Mouse (Mus musculus) cerebellum, postnatal 14 days (tissue): ENCODE data around the gene Olfr56.
"Not testable (repeated sequence)": the region's sequence is repeated elsewhere in the genome, so short reads cannot be mapped to it uniquely, and the experiment has no call there.

Experiments
- DNase-seq, 2 experiments: peaks; one replicate each; pipeline ENCODE4 v3.0.0; 2021; ENCODE audit warnings: mixed read lengths in 2 of 2

Olfr56 gene

DNA sequence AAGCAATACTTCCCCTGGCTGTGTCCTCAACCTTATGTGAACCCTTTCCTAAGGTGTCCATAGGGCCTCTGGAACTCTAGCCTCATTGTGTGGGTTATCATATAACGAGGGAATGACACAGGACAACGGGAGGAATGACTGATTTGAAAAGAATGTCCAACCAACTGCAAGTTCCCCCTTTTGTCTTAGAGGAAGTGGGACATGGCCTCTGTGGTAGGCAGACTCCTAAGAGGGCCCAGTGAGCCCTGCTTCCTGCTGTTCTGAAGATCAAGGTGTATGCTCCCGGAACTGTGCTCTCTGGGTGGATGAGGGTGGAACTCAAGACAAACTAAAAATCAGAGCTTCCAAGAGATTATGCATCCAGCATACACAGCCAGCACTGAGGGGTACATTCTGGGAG, 81.4 kb downstream of the Olfr56 start:
- DNase-seq: not testable (repeated sequence)

DNA sequence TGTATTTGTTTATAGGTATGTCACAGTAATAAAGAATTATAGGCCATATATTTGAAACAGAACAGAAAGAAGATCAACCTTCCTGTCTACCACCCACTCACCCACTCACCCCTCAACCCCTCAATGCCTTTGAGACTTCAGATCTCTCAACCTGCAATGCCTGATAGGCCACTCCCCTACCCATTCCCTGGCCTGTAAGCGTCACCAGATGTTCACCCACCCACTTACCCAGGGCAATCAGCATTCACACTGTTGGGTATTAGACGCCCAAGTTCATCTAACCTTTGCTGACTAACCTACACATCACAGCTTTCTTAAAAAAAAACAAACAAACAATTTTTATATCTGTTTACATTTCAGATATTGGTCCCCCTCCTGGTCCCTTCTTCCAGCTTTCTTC, 83.2 kb downstream of the Olfr56 start:
- DNase-seq: not testable (repeated sequence)

DNA sequence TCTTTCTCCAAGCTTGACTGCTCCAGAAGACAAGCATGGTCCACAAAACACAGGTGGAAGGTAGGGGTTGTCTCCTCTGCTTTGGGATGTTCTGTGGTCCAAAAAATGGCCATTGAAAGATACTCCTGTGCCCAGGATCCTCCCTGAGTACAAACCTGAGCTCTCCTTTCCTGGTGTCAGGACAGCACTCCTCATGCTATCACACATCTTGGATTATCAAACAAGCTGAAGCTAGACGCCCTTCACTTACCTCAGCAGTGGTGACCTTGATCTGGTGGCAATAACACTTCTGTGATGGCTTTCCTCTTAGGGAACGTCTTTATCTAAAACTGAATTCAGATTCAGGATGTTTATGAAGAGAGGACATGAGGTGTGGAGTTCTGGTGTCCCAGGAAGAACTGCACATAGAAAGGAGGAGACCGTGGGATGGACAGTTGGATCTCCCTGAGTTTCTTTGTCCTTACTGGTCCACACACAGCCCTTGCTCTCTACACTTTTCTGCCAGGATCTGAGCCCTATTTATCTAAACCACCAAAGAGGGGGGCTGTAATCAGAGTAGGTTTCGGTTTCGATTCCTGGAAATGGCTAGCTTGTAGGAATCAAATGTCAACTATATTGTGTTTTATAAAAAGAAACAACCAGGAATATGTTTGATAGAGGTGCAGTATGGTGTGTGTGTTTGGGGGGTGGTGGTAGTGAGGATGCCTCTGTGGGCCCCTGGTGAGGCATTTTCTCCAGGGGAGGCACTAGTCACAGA, 85.2 kb downstream of the Olfr56 start, which contains the start of gene Tgtp2:
Tgtp2 (minus strand) TSS at position 494 of the 757 bp plus-strand sequence.
- DNase-seq: not testable (repeated sequence)

DNA sequence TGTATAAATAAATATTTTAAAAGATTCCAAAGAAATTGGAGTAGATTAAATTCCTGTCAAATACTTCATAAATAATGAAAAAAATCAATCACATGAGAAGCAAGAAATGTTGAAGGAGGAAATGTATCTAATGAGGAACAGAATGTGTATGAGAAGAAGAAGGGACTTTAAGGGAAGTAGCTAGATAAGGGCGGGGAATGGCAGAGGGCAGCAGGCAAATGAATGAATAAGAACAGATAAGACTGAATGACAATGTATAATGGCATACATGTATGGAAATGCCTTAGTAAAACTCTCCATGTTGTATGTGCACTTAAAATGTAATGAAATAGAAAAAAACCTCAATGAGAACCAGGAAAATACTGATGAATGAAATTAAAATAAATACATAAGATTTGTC, 89.7 kb downstream of the Olfr56 start:
- DNase-seq: no peak

DNA sequence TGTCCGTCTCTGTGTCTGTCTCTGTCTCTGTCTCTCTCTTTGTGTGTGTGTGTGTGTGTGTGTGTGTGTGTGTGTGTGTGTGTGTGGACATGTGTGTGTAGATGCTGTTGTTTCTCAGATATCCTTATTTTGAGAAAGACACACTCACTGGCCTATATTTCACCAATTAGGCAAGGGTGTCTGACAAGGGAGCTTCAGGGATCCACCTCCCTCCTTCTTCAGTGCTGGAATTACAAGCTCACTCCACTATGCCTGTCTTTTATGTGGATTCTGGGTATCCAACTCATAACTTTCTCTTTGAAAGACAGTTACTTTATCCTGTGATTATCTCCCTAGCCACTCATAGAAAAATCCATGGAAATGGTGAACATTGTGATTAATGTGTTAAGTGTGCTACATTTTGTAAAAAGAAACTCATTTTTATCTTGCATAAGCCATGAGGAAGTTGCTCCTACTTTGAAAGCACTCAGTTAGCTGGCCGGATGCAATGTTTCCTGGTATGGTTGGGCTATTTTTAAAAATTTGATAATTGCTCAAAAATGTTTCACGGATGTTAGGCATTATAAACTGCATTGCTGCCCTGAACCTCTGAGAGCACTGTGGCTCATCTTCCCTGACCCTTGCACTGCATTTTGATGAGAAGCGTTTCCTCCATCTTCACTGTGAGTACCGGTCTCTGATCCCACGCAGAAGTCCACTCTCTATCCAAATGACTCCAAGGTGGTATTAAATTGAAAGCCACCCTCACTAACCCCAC, 97.5 kb downstream of the Olfr56 start, which contains the start of gene Ifi47:
Ifi47 (plus strand) TSS at position 587 of the 757 bp plus-strand sequence.
- DNase-seq: not testable (repeated sequence)

DNA sequence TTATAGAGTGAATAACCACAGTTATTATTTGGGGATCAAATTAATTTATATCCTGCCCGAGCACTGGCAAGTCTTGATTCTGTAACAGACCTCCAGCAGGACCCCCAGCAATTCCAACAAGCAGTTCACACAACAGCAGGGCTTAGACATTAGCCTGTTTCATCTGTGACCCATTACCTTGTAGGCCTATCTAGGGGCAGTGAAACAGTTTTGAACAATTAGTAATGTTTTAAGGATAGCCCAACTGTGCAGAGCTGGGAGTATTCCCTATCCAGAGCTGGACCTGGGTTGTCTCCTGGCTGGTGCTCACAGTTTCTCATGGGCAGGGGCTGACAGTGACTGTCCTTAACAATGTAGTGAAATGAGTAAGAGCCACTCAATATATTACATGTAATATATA, 98.3 kb downstream of the Olfr56 start:
- no peak for DNase-seq

DNA sequence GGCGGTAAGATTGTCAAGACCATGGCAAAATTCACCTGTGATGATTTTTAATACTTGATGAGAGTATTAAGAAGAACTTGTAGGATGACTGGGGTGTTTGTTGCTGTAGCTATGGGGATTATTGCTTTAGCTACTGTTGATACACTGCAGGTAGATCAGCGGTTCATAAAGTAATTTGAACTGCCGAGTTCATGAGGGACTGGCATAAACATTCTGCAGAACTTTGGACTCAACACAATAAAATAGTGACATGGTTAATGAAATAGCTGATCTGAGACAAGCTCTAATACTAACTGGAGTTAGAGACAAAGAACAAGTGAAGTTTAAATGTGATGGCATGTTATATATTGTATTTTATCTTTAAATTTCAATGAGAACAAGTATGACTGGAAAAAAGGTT, 100.0 kb downstream of the Olfr56 start:
- DNase-seq: no peak

DNA sequence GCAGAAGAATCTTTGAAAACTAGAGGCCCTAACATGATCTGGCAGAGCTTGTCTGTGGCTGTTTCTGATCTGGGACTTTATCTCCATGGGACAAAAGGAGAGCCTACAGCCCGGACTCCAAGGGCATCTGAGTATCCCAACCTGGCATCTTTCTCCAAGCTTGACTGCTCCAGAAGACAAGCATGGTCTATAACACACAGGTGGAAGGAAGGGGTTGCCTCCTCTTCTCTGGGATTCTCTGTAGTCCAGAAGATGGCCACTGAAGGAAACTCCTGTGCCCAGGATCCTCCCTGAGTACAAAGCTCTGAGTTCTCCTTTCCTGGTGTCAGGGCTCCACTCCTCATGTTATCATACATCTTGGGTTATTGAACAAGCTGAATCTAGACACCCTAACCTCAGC, 101.9 kb downstream of the Olfr56 start:
- DNase-seq: no peak

DNA sequence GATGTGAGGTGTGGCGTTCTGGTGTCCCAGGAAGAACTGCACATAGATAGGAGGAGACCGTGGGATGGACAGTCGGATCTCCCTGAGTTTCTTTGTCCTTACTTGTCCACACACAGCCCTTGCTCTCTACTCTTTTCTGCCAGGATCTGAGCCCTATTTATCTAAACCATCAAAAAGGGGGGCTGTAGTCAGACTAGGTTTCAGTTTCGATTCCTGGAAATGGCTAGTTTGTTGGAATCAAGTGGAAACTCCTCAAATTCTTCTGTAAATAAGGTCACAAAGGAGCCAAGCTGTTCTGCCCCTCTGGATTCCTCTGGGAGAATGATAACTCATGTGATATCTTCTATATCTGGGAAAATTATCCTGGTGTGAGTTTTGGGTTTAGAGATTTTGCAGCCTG, 102.7 kb downstream of the Olfr56 start:
- DNase-seq: no peak

DNA sequence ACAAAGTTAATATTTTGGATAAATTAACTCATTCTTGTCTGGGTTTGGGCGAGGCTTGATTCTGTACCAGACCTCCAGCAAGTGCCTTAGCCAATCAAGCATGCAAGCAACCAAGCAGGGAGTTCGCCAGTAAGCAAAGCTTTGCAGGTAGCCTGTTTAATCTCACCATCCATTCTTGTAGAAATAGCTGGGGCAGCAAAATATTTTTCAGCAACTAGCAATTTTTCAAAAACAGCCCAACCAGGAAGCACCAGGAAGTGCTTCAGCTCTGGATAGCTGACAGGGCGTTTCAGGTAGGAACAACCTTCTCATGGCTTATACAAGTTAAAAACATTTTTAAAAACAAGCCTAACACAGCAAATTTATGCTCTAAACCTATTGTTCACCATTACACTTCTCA, 103.2 kb downstream of the Olfr56 start:
- no peak for DNase-seq

DNA sequence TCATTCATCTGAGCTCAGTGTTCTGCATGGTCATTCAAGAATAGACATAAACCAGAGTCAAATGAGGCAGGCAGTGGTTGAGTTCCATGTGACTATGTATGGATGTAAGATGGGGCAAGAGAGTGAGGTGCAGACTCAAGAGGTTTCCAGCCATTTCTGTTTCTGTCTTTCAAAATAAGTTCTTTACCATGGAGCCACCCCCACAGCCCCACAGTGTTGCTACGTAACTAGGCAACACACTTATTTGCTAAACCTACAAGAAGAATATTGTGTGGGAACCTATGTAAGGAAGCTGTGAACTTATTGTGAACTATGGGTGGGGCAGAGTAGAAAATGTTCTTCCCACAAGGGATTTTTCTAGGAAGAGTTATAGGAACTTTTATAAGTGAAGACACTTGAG, 104.5 kb downstream of the Olfr56 start:
- DNase-seq: no peak

DNA sequence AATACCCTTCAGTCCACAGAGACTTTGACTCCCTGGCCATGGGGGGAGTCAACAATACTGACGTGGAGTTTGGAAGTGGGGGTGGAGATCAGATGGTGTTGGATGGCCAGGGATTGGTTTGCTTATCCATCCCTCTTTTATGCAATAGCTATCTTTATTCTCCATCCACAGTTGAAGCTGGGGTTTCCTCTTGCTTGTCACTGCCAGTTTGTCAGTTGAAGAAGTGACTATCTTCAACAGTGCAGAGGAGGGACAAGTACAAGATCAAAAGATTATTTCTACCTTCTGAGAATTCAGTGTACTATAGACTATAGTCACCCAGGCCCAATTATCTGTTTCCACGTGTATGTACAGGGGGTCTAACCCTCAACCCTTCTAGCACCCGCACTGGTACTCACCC, 105.1 kb downstream of the Olfr56 start:
- no peak for DNase-seq

DNA sequence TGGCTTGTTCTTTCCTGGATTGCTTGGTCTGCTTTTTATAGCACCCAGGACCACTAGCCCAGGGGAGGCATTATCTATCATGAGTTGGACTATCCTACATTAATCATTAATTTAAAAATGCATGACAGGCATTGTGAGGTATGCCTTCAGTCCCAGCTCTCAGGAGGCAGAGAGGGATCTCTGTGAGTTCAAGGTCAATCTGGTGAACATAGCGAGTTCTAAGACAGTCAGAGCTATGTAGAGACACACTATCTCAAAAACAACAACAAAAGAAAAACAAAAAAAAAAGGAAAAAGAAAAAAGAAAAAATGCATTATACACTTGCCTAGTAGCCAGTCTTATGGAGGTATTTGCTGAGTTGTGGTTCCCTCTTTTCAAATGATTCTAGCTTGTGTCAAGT, 105.7 kb downstream of the Olfr56 start:
- DNase-seq: no peak

DNA sequence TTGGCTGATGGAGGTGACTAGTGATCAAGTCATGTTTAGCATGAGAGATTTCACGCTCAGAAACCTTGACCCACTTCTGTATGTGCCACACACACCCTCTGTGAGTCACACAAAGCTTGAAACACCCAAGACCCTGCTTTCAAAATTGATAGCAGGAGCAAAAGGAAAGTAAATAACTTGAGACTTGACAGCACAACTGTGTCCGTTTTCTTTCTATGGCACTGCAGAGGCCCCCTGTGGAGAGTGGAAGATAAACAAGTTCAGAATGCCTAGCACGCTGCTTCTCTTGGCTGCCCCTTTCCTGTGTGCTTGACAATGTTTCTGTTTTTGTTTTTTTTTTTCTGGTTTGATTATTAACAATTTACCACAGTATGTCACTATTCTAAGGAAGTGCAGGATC, 106.2 kb downstream of the Olfr56 start:
- peak; percentile 6 to 7 for DNase-seq

DNA sequence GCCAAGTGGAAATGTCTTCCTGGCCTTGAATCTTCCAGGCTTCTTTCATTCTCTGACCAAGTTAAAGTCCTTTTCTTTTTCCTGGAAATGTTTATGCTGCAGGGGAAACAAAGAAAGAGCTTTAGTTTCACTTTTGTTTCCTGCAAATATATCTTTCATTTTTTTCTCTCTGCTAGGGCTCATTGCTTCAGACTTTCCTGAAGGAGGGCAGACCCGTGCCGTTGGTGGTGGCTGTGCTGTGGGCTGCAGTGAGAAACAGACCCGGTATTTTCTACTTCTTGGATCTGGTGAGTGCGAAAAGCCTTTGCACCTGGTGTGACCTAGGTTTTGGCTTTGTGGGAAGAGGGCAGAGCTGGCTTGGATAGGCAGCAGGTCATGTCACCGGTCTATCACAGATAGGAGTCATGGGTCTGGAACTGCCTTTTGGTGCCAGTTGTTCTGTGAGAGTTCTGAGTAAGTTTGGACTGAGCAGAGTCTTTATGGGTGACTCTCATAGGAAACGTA, 108.2 kb downstream of the Olfr56 start:
- no peak for DNase-seq

DNA sequence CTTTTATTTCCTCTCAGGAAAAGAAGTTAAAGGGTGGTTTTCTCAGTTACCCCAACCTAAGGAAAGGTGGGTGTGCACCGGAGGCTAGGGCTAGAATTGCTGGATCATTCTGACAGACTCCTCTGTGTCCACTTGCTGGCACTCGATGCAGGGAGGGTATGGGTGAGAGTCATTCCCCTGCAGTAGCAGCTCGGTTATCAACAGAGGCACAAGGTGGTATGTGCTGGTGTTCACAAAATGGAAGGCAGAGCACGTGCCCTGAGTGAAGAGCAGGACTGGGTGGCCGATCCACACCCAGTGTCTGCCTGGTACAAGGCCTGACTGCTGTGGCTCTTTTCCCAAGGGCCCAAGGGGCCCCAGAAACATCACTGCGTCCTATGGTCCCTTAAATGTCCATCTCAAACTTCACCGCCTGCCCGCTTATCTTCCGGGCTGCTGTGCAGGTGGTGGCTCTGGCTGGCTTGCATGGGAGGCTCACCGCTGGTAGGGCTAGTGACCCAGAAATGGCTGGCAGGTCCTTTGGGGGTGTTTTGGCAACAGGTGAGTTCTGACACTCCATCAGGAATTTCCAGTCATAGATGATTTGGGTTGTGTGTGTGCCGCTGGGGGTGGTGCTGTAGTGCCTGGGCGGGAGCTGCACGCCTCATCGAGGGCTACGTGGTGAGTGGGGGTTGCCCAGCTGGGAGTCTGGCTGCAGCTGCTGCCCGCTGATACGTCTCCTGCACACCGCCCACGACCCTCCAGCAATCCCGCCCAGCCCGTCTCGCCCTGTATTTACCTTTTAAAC, 109.3 kb downstream of the Olfr56 start:
- DNase-seq: no peak

DNA sequence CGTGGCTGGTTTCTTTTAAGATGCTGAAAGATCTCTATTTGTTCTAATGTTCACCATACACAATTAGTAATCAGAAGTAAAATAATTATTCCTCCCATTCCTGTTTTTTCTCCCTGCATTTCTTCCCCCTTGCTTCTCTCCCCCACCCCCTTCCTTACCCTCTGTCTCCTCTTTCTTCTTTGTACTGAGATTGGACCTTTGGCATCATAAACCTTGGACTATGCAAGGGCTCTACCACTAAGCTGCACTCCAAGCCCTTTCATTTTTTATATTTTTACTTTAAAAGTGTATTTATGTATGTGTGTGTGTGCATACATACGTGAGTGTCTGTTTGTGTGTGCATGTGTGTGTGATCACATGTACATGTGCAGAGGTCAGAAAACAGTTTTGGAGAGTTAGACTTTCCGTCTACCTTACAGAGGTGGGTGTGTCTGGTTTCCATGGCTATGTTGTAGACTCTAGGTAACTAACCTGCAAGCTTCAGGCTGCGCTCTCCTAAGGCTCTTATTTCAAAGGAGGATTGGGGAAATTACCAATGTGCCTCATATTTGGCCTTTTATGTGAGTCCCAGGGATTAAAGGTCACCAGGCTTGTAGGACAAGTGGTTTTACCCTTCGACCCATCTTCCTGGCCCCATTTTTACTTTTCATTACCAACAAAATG, 110.4 kb downstream of the Olfr56 start:
- DNase-seq: no peak

DNA sequence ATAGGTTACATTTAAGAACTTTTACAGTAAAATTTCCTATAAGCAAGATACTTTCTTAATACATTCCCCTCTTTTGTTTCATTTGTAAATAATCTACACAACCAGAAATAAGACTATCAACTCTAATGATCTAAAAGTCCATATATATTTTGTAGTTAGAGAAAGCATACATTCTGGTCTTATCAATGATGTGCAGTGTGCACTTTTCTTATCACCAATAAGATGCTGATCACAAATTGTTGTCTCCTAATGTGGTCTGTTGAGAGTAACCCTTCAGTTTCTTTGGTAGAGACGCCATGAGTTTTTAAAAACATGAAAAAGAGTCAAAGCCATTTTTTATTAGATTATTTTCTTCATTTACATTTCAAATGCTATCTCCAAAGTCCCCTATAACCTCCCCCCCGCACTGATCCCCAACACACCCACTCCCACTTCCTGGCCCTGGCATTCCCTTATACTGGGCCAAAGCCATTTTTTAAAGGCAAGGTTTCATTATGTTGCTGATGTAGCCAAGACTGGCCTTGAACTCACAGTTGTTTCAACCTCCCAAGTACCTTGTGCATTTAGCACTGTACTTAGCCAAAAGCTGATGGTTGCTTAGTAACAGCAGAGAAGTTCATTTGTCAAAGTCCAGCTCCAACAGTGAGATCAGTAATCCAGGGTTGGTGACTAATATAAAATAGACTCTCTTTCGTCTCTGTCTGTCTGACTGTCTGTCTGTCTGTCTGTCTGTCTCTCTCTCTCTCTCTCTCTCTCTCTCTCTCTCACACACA, 111.2 kb downstream of the Olfr56 start:
- no peak for DNase-seq

DNA sequence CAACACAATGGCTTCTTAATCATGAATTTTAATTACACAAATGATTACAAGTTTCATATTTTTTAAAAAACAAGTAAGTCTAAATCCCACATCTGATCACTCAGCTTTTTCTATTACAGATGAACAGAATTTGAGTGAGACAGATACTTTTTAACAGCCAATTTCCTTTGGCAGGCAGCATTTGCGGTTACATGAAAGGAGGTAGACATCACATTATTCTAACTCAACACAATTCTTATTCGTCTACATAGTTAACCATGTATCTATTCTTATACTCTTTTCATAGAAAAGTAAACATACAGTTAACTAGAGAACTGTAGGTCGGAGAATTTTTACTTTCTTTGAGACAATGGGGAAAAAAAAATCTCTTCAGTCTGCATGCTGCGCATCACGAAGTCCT, 111.9 kb downstream of the Olfr56 start:
- DNase-seq: no peak

DNA sequence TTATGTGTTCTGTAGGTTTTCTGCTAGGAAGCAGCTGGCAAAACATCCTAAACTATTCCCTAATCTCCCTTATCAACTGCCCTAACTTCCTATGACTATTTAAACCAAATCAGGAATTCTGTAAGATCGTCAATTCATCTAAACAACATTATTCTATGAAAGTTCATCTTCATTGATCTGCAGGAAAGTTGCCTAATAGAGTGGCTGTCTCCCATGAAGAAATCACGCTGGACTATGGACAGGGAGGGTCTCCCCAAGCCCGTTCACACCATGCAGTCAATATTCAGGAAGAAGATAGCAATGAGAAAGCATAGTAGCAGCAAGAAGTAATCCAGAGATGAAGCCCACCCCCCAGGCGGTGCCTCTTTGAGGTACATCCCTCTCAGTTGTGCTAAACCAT, 112.5 kb downstream of the Olfr56 start:
- no peak for DNase-seq

DNA sequence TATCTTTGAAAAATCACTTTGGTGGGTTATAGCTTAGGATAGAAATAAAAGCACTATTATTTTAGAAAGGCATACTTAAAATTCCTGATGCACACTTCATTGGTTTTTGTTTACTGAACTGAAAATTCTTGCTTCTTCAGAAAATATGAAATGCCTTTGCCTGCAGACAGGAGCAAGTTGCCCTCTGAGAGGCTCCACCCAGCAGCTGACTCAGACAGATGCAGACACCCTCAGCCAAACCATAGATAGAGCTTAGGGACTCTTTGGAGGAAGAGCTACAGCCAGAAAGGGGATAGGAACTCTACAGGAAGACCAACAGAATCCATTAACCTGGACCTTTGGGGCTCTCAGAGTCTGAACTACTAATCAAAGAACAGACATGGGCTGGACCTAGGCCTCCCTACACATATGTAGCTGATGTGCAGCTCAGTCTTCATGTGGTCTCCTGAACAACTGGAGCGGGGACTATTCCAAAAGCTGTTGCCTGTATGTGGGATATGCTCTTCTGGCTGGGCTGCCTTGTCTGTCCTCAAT, 113.4 kb downstream of the Olfr56 start:
- DNase-seq: no peak

DNA sequence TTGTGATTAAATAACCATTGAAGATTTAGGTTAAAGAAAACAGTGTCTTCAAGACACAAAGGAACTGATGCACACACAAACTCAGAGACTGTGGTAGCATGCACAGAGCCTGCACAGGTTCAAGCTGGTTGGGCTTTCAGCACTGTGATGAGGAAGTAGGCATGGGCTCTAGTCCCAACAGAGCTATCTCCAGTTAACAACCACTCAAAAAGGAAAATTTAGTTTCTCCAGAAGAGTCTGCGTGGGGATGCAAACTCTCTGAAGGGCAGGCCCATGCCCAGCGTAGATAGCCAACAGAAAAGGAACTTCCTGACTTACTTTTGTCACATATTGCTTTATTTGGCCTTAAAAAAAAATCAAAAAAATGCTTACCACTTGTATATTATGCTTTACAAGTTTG, 114.1 kb downstream of the Olfr56 start:
- no peak for DNase-seq
